Mouse (Mus musculus): Measurements from ENCODE around the gene Slc25a42.

Gene Slc25a42

DNA sequence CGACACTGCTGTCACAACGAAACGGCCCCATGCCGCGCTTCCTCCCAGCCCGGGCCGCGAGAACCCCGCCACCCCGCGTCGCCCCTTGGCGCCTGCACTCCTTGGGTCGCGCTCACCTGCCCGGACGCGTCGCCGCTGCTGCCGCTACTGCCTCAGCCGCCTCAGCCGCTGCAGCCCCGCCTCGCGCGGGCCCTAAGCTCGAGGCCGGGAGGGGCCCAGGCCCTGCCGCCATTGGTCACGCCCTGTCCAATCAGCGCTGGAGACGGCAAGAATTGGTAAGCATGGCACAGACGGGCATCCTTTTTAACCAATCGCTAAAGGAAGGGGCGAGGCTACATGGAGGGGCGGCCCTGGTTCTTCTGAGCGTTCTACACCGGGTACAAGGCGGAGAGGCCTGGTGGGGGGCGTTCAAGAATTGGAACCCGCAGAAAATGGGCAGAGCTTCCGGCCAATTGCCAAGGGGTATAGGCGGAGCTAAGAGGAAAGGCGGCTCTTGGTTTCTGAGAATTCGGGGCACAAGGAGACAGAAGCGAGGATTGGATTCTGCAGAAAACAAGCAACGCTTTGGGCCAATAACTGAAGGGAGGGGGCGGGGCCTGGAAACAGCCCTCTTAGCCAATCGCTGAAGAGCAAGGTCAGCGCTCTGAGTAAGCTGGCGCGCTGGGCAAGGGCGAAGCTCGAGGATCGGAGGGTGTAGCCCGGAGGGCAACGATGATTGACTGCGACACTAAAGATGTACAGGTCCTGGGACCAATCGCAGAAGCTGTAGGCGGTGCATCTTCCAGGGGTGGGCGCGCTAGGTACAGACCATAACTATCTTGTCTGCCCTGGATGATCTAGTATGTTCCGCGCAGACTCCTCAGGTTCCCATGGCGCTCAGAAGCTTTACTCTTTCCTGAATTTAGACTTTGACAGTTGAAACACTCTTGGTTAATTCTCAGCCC, at the start of gene Slc25a42:
Slc25a42 (minus strand) TSS at position 194 of the 944 bp plus-strand sequence.
- peak; percentile 97 for DNase-seq

DNA sequence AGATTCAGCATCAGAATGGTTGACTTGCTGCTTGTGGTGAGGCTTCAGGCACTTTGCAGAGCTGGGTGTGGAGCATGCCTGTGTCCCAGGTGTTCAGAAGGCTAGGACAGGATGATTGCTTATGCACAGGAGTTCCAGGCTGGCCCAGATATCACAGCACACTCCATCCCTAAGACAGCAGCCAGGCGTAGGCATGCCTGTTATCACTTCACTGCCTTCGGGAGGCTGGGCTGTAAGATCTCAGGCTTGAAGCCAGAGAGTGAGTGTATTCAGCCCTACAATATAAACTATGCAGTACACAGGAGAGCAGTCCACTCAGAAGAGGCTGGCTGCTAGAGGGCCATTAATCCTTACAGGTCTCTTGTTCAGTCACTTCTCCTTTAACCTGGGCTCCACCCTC, 46.9 kb upstream of the Slc25a42 start:
- no peak for DNase-seq

DNA sequence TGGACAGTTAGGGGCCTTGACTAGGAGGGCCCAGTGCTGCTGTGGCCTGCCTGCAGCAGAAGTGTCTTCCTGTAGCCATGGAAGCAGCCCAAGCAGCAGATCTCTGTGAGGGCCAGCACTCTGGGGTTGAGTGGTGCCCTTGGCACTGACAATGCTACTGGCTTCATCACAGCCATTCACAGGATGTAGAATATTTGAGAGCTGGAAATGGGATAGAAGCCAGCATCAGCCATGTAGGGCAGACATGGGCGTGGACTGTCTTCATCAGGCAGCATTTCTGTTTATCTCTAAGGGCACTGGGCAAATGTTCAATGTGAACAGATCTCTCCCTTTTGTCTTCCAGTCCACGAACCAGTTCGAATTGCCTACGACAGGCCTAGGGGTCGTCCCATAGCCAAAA, 46.5 kb upstream of the Slc25a42 start:
- peak; percentile 35 for DNase-seq

DNA sequence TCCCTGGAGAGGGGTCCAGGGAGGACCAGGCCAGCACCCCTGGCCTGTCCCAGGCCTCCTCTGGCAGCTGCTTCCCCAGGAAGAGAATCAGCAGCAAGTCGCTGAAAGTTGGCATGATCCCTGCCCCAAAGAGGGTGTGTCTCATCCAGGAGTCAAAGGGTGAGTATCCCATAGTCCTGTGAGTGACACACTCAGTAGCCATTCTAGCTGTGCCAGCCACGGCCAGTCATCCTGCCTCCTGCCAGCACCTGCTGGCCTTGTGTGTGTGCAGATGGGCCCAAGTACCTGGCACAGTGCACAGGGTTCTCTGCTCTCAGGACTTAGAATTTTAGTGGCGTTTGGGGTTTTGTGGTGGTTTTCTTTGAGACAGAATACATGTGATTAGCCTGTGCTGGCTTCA, 45.4 kb upstream of the Slc25a42 start:
- no peak for DNase-seq

DNA sequence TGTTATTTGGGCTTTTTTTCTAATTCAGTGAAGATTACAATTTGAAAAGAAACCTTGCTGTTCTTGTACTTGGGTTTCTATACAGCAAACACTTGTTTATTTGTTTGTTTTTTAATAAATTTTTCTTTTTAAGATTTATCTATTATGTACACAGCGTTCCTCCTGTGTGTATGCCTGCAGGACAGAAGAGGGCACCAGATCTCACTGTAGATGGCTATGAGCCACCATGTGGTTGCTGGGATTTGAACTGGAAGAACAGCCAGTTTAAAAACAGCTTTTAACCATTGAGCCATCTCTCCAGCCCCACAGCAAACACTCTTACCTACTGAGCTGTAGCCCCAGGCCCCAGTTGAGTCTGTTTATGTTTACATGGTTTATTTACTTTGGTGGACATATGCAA, 42.5 kb upstream of the Slc25a42 start:
- DNase-seq, result no peak

DNA sequence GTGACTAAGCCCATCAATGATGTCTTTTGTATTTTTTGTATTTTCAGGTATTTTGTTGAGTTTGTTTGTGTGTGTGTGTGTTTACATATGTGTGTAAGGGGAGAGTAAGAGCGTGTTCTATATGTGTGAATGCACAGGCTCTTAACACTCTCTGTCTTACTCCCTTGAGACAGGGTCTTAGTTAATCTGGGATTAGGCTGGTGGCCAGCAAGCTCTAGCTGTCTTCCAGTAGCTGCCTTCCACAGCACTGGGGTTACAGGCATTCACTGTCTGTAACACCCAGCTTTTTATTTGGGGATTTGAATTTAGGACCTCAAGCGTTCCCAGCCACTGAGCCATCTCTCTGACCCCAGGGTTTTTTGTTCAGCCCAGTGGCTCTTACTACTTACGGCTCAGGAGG, 35.7 kb upstream of the Slc25a42 start:
- DNase-seq, result no peak

DNA sequence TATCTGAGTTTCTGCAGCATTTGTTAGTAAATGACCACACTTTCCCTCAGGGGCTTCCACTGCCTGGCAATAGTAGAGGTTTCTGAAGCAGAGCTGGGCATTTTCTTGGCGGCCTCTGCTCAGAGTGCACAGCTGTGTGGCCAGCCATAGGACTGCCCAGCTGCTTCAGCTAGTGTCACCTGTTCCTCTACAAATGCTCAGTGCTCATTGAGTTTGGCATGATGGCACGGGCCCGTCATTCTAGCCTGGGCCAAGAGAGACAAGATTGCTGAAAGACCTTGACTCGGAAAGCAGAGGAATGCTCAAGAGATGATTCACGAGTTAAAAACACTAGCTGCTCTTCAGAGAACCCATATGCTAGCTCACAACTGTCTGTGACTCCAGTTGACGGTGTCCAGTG, 34.5 kb upstream of the Slc25a42 start:
- DNase-seq, result no peak

DNA sequence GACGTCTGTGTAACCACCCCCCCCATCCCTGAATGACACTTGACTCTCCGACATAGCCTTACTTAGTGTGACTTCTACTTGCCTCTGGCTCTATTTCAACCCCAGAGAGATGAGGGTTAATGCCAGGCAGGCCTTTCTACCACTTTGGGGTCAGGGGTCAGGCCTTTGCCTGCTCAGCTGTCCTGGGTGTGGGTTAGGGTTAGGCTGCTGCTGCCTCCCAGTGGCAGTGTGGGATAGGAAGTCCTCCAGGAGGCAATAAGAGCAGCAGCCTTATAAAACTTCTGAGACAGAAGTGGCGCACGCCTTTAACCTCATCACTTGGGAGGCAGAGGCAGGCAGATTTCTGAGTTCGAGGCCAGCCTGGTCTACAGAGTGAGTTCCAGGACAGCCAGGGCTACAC, 28.5 kb upstream of the Slc25a42 start:
- DNase-seq, result peak; percentile 42

DNA sequence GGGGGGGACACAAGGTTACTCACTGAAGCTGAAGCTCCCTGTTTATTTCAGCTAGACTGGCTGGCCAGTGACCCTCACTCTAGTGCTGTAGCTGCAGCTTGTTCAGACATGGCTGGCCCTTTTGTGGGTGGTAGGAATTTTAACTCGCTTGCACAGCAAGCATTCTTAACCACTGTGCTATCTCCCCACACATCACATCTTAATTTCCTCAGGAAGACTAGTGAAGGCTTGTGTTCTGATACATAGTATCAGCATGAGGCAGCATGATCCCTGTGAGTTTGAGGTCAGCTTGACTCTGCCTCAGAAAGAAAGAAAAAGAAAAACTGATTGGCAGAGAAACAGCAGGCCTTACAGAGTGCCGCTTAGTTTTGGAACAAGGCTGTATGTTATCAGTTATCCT, 25.7 kb upstream of the Slc25a42 start:
- DNase-seq, result no peak

DNA sequence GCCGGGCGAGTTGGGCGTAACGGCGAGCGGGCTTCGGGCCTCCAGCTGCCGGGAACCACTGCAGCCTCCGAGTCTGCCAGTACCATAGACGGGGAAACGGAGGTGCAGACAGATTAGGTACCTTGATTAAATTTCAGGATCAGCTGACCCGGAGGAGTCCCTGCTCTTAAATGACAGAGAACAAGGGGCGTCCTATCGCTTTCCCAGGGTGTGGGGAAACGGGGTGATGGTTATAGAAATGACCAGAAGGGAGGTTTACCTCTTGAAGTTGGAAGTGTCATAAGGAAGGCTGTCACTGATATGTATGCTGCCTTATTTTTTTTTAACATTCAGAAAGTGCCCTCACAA, 22.6 kb upstream of the Slc25a42 start:
- DNase-seq, result no peak

DNA sequence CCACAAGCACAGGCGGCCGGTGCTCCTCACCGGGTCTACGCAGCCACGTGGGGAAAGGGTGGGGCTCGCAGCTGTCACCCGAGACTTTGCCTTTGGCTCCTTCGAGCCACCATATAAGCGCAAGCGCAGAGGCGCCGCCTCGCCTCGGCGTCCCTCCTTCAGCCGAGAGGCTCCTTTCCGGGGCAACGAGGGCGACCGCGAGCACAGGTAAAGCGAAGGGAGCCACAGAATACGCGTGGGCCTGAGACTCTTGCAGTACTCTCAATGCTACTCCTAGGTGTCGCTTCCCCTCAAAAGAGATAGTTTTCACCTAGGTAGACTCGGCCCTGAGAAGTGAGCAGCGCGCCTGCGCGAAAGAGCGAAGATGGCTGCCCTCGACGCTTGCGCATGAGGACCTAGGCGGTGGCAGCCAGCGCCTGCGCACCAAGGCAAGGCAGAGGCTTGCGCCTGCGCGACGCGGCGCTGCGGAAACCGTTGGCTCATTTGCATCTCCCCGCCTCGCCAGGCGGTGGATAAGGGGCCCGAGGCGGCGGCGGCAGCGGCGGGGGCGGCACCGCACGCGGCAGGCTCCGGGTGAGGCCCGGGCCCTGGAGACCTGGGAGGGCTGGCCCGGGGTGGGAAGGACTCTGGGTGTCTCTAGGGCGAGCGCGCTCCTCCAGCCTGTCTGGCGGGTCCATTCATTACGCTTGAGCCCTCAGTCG, 22.1 kb upstream of the Slc25a42 start, which contains the start of the genes Sugp2 and Armc6:
Sugp2 (plus strand) TSS at position 147 of the 701 bp plus-strand sequence.
Armc6 (minus strand) TSS at position 387 of the 701 bp plus-strand sequence.
- DNase-seq, result peak; percentile 96

DNA sequence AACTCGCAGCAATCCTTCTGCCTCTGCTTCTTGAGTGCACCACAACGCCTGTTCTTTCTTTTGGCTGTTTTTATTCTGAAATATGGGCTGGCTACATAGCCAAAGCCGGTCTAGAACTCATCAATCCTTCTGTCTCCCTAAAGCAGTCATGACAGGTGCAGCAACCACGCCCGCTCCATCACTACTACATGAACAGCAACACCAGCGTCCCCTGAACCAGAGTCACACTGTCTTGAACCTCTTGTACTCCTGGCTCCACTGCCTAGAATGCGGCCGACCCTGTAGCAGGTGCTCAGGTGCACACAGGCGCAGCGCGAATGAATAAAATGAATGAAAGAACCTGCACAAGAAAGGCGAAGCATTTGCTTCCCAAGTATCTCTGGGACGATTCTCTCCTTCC, 21.5 kb upstream of the Slc25a42 start:
- DNase-seq, result no peak

DNA sequence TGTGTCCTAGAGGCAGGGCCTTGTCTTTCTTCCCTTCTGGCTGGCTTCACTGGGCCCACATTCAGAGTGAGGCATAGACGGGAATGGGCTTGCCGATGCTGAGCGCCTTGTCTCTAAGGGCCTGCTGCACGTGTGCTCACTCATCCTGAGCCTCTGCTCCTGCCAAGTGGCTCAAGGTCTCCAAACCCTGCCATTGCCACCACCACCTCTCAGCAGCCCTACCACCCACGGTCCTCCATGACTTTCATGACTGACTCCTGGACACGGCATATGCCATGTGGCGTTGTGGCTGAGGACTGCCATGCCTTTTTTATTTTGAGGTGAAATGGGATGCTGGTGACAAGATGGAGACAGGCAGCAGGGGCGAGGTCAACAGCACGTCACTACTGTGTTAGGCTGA, 18.7 kb upstream of the Slc25a42 start:
- DNase-seq, result no peak

DNA sequence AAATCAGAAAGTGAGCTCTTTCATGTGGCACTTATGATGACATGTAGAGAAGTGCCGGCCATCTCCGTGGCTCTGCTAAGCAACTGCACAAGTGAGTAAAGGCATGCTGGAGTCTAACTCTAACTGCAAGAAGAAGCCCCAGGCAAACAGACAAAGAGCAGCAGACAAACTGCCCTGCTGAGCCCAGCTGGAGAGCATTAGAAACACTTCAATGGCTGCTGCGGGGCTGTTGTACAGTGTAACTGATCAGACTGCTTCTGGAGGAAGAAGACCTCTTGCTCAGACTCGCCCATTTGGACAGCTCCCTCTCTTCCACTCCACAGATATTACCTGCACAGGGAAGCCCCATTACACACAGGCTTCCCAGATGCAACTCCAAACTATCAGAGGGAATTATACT, 15.9 kb upstream of the Slc25a42 start:
- DNase-seq, result no peak

DNA sequence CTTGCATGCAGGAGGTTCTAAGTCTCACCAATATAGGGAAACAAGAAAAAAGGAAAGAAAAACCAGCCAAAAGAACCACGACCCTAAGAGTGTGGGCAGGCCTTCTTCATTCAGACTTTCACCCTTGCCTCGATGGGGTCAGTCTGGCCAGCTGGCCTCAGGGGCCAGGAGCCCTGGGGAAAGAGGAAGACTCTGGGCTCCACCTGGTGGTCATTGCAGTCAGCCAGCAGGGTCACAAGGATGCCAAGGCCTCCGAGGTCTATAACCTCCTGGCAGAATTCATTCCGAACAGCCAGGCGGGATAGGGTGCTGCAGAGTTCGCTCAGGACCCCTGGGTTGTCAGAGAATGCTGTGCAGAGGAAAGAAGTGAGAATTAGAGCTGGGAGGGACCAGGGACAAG, 11.2 kb upstream of the Slc25a42 start:
- DNase-seq, result peak; percentile 70

DNA sequence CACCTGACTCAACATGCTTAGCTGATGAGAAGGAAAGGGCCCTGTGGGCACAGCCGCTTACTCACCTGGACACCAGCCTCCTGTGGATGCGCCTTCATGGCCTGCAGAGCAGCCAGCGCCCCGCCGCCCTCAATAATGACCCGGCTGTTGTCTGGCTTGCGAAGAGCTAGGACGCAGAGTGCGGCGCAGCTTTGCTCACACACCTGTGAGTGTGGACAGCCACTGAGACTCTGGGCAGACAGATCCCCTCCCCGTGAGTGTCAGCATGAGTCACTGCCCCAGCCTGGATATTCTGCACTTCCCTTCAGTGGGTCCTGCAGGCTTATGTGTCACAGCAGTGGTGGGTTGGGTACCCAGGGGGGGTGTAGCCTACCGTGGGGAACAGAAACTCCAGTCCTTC, 9.9 kb upstream of the Slc25a42 start:
- DNase-seq, result no peak

DNA sequence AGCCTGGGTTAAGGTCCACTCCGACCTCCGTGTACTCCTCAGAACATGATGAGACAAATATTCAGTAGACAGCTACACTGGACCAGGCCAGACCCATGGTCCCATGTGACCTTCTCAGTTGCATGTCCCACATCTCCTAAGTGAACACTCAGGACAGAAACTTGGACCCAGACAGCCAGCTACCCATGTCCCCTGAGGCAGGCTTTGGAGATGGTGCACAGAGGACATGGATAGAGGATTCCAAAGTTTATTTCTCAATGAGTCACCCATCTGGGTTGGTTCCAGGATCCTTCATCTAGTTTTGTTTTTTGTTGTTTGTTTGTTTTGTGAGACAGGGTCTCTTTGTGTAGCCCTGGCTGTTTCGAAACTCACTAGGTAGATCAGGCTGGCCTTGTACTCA, 8.8 kb upstream of the Slc25a42 start:
- DNase-seq, result no peak

DNA sequence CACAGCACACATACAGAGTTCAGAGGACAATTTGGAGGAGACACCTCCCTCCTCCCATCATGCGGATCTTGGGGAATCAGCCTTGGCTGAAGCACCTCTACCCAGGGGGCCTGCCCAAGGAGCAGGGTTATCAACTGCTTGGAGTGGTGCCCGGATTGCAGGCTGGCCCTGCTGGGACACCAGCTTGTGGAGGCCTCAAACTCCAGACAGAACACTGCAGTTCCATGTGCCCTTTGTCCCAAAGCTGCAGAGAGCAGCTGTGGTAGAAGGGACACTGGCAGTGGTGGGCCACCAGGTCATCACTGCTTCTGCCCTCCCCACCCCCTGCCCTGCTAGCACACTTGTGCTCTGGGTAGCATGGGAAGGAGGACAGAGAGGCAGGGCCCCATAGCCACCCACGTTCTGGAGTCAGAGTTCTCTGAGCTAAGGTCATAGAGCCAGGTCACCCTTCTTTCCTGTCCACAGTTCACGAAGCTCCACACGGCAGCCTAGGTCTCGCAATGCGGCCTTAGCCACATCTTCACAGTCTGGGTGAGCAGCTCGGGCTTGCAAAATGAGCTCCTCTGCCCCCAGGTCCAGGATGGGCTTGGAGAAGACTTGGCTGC, 8.2 kb upstream of the Slc25a42 start:
- DNase-seq, result no peak

DNA sequence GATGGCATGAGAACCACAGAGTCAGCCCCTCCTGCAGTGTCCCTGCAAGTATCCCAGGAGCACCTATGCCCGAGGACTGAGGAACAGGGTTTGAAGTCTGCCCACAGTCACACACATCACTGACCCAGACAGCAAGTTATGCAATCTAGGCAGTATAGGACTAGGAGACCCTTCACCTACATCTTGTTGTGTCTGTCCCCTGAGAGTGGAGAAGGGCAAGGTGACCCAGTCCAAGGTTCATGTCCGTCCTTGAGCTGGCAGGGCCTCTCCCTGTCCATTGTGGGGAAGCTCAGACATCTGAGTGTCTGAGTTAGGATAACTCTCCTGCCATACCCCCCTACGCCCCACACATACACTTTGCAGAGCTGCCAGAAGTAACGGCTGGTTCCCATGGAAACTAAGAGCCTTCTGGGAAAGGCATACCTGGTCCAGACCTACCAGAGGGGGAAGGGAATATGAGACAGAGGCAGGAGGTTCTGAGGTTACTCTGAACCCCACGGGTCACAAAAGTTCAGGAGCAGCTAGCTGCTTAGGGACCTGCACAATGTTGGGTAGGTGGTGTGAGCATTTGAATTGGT, 7.1 kb upstream of the Slc25a42 start:
- no peak for DNase-seq

DNA sequence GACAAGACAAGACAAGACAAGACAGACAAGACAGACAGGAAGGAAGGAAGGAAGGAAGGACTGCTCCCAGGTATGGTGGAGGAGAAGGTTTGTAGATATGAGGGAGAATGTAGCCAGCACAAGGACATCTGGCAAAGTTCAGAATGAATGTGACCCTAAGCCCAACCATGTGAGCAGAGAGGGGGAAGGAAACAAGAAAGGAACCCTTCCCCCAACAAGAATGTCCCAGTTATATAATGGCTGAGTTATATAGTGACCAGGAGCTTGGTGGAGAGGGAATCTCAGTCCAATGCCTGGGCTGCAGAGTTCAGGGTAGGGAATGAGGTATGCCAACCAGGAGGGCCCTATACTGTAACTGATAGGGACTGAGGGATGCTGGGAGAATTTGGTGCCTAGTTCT, 5.3 kb upstream of the Slc25a42 start:
- no peak for DNase-seq

DNA sequence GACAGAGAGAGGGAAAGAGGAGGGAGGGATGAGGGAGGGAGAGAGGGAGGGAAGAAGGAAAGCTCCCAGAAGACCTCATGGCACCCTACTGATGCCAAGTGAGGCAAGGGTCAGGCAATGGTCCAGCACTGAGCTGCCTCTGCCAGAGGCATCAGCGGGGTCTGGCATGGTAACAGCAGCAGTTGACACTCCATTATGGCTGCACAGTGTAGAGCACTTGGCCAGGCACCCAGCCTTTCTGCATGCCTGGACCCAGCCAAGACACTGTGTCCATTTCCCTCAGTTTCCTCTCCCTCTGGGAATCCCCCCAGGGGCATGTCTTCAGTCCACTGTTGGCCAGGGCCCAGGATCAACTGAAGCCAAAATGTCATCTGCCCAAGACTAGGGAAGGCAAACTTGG, 4.5 kb upstream of the Slc25a42 start:
- DNase-seq, result peak; percentile 82

DNA sequence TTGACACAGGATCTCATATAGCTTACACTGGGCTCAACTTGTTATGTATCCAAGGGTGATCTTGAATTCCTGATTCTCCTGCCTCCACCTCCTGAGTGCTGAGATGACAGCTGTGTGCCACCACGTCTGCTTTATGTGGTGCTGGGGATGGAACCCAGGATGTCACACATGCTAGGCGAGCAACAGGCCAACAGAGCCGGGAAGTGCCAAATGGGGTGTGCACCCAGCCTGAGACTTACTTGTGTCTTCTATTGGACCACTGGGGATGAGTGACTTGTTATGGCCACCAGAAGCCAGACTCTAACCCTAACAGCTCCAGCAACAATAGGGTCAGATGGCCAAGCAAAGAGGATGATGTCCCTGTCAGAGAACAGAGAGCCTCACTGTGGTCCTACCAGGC, 4.1 kb upstream of the Slc25a42 start:
- DNase-seq, result peak; percentile 28

DNA sequence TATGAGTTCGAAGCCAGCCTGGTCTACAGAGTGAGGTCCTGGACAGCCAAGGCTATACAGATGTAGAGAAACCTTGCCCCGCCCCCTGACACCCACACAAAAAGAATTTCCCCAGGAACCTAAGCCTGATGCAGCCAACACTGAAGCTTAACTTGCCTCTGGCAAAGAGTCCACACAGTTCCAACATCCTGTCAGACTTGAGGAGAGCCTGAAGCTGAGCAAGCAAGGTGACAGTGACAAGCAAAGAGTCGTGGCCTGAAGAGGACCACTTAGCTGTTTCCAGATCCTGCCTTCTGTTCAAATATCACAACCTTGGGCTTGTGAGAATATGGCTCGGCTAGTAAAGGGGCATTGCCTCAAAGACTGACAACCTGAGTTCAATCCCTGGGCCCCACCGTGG, 3.0 kb upstream of the Slc25a42 start:
- no peak for DNase-seq
